14 mouse cellular contexts compared by ENCODE assay signal in the genomic region with DNA sequence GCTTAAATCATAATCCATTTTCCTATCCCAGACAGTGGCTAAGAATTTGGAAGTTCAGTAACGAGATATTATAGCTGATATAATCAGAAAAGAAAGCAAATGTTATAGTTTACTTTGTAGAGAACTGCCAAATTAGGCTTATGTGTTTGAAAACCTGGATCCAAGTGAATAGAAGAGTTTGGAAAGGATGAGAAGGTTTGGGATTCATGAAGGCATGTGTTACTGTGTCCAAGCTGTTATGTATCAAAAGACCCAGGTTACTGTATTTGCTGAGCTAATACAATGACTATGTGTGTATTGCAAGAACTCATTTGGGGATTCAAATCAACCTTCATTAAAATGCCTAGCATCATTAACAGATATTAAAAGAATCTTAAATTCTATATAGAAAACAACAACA.
DNase-seq lines count a peak whose midpoint lies in the region; ATAC-seq and TF ChIP-seq lines count a peak whose summit lies in the region.
"Had no signal": no experiment of that assay in that cellular context is flagged by ENCODE, and none has a peak within 500 bp of the region (broad histone marks: within the 10 kb centered on the region; RNA-seq: fewer than 3 reads in every experiment).

No protein-coding gene starts in this region.

- TF ChIP-seq CTCF in brain, embryonic 14.5 days (IDR thresholded peaks at IDR 0.05; ENCODE audit: borderline replicate concordance, extremely low read depth, insufficient read depth, insufficient read length), result no peak

- H3K4me2 ChIP-seq in forebrain, embryonic 14.5 days (ENCODE audit: low read length), result no peak overlapping the region
- no peak overlapping the region for H3K4me2 ChIP-seq in forebrain, embryonic 11.5 days (ENCODE audit: low read depth, low read length, severe bottlenecking)
- H3K4me2 ChIP-seq in forebrain, embryonic 16.5 days (ENCODE audit: low read length), result no peak overlapping the region
- H3K4me2 ChIP-seq in hindbrain, embryonic 12.5 days (replicated peaks), result no peak overlapping the region
- H3K4me2 ChIP-seq: embryonic facial prominence, embryonic 12.5 days had no signal

- no peaks in the 10 kb centered on the region for H3K9me3 ChIP-seq in forebrain, embryonic 14.5 days (replicated peaks; ENCODE audit: control insufficient read depth, low read length)
- H3K9me3 ChIP-seq in forebrain, embryonic 11.5 days (ENCODE audit: control insufficient read depth, low read length), result no peaks in the 10 kb centered on the region
- no peaks in the 10 kb centered on the region for H3K9me3 ChIP-seq in forebrain, embryonic 16.5 days (ENCODE audit: control insufficient read depth, low read length)
- no peaks in the 10 kb centered on the region for H3K9me3 ChIP-seq in hindbrain, embryonic 12.5 days (replicated peaks)
- H3K9me3 ChIP-seq: embryonic facial prominence, embryonic 10.5 days; embryonic facial prominence, embryonic 12.5 days had no signal

- no peak overlapping the region for H3K9ac ChIP-seq in forebrain, embryonic 14.5 days (ENCODE audit: low read length)
- no peak overlapping the region for H3K9ac ChIP-seq in forebrain, embryonic 11.5 days (ENCODE audit: low read length)
- no peak overlapping the region for H3K9ac ChIP-seq in forebrain, embryonic 16.5 days (replicated peaks; ENCODE audit: low read depth, low read length)
- no peak overlapping the region for H3K9ac ChIP-seq in hindbrain, embryonic 12.5 days
- H3K9ac ChIP-seq: embryonic facial prominence, embryonic 12.5 days had no signal

- TF ChIP-seq POLR2A in brain, embryonic 14.5 days (IDR thresholded peaks at IDR 0.05; ENCODE audit: borderline replicate concordance, extremely low read depth, insufficient read depth, insufficient read length, poor library complexity, severe bottlenecking), result no peak

- no peak overlapping the region for H3K27ac ChIP-seq in forebrain, embryonic 14.5 days (ENCODE audit: low read depth, low read length)
- H3K27ac ChIP-seq in forebrain, embryonic 11.5 days (ENCODE audit: low read depth, low read length), result no peak overlapping the region
- no peak overlapping the region for H3K27ac ChIP-seq in forebrain, embryonic 16.5 days (ENCODE audit: low read length)
- H3K27ac ChIP-seq in hindbrain, embryonic 12.5 days, result no peak overlapping the region
- H3K27ac ChIP-seq: embryonic facial prominence, embryonic 10.5 days; embryonic facial prominence, embryonic 12.5 days had no signal

- peak; percentile 34; the same call in 1 of the 2 replicates for ATAC-seq in forebrain, embryonic 14.5 days
- no peak for ATAC-seq in forebrain, embryonic 11.5 days (replicated peaks; ENCODE audit: low FRiP score)
- peak; percentile 84 for ATAC-seq in forebrain, embryonic 16.5 days
- ATAC-seq in hindbrain, embryonic 12.5 days (ENCODE audit: low FRiP score), result no peak

- H3K36me3 ChIP-seq in forebrain, embryonic 14.5 days (ENCODE audit: control insufficient read depth, insufficient read depth, low read length), result no peaks in the 10 kb centered on the region
- H3K36me3 ChIP-seq in forebrain, embryonic 11.5 days (ENCODE audit: control insufficient read depth, insufficient read depth, low read length), result no peaks in the 10 kb centered on the region
- no peaks in the 10 kb centered on the region for H3K36me3 ChIP-seq in forebrain, embryonic 16.5 days (ENCODE audit: control insufficient read depth, insufficient read depth)
- no peaks in the 10 kb centered on the region for H3K36me3 ChIP-seq in hindbrain, embryonic 12.5 days
- H3K36me3 ChIP-seq: embryonic facial prominence, embryonic 10.5 days; embryonic facial prominence, embryonic 12.5 days had no signal

- no peak overlapping the region for H3K4me3 ChIP-seq in forebrain, embryonic 14.5 days (ENCODE audit: low read depth, low read length)
- H3K4me3 ChIP-seq in forebrain, embryonic 11.5 days (ENCODE audit: low read depth, low read length), result no peak overlapping the region
- no peak overlapping the region for H3K4me3 ChIP-seq in forebrain, embryonic 16.5 days (replicated peaks; ENCODE audit: low read length)
- H3K4me3 ChIP-seq in hindbrain, embryonic 12.5 days, result no peak overlapping the region
- H3K4me3 ChIP-seq: embryonic facial prominence, embryonic 10.5 days; embryonic facial prominence, embryonic 12.5 days had no signal

- H3K4me1 ChIP-seq in forebrain, embryonic 14.5 days (ENCODE audit: control insufficient read depth, insufficient read depth, low read length), result no peaks in the 10 kb centered on the region
- H3K4me1 ChIP-seq in forebrain, embryonic 11.5 days (replicated peaks; ENCODE audit: control insufficient read depth, insufficient read depth, low read length), result no peaks in the 10 kb centered on the region
- no peaks in the 10 kb centered on the region for H3K4me1 ChIP-seq in forebrain, embryonic 16.5 days (replicated peaks; ENCODE audit: control insufficient read depth, insufficient read depth, low read length)
- H3K4me1 ChIP-seq in hindbrain, embryonic 12.5 days, result no peaks in the 10 kb centered on the region
- H3K4me1 ChIP-seq: embryonic facial prominence, embryonic 10.5 days; embryonic facial prominence, embryonic 12.5 days had no signal

- H3K27me3 ChIP-seq in forebrain, embryonic 14.5 days (replicated peaks; ENCODE audit: control insufficient read depth, insufficient read depth, low read length), result no peaks in the 10 kb centered on the region
- H3K27me3 ChIP-seq in forebrain, embryonic 11.5 days (ENCODE audit: control insufficient read depth, insufficient read depth, low read length), result no peaks in the 10 kb centered on the region
- no peaks in the 10 kb centered on the region for H3K27me3 ChIP-seq in forebrain, embryonic 16.5 days (replicated peaks; ENCODE audit: control insufficient read depth, insufficient read depth, low read length)
- H3K27me3 ChIP-seq in hindbrain, embryonic 12.5 days, result no peaks in the 10 kb centered on the region
- H3K27me3 ChIP-seq: embryonic facial prominence, embryonic 12.5 days had no signal

- peak; percentile 25 for DNase-seq in forebrain, embryonic 14.5 days (ENCODE audit: low spot score)
- DNase-seq in forebrain, embryonic 11.5 days (ENCODE audit: low spot score), result no peak
- peak; percentile 42 for DNase-seq in brain, embryonic 14.5 days (ENCODE audit: low read depth)
- DNase-seq in kidney, adult 8-10 months, result no peak
- DNase-seq: adrenal gland, adult 2 months; adrenal gland, postnatal 10 days; adrenal gland, postnatal 25 days; cerebellum, adult 11-12 months; cerebellum, adult 9-10 months; cerebellum, postnatal 25 days had no signal

- 68% methylated on average over 1 of the region's 1 CpGs for WGBS in forebrain, embryonic 14.5 days
- 91% methylated on average over 1 of the region's 1 CpGs for WGBS in forebrain, embryonic 11.5 days
- 61% methylated on average over 1 of the region's 1 CpGs for WGBS in forebrain, embryonic 16.5 days
- WGBS in hindbrain, embryonic 12.5 days, result 84% methylated on average over 1 of the region's 1 CpGs

Comparison
In these comparisons a context has a peak if more than half of its experiments do, and no peak if none do; other contexts are left out.
1. ATAC-seq: peak in forebrain, embryonic 14.5 days (single experiment) and forebrain, embryonic 16.5 days (single experiment); none in forebrain, embryonic 11.5 days (single experiment) and hindbrain, embryonic 12.5 days (single experiment).
2. DNase-seq: peak in forebrain, embryonic 14.5 days (single experiment) and brain, embryonic 14.5 days (single experiment); none in forebrain, embryonic 11.5 days (single experiment) and kidney, adult 8-10 months (0 of 2).